Mouse (Mus musculus): ENCODE measurements around the gene Hdlbp.

The Hdlbp gene

GRCm38 (mm10) chr1:93445822-93446162 is 32.8 kb downstream of the Hdlbp start:
- no peak for DNase-seq (ENCODE audit: low read depth, low spot score)

GRCm38 (mm10) chr1:93445111-93445821 is 33.3 kb downstream of the Hdlbp start:
- peak; percentile 15 for DNase-seq (ENCODE audit: low read depth, low spot score)

GRCm38 (mm10) chr1:93444405-93445110 is 34.1 kb downstream of the Hdlbp start:
- peak; percentile 18 for DNase-seq (ENCODE audit: low read depth, low spot score)

- no peak for DNase-seq (ENCODE audit: low read depth, low spot score)
Measured at GRCm38 (mm10) chr1:93439321-93439720, 39.3 kb downstream of the Hdlbp start.

GRCm38 (mm10) chr1:93432087-93432486 is 46.5 kb downstream of the Hdlbp start:
- no peak for DNase-seq (ENCODE audit: low read depth, low spot score)

- DNase-seq (ENCODE audit: low read depth, low spot score), result no peak
Measured at GRCm38 (mm10) chr1:93403403-93403802, 75.2 kb downstream of the Hdlbp start.

GRCm38 (mm10) chr1:93401191-93402052 is 77.2 kb downstream of the Hdlbp start:
- DNase-seq (ENCODE audit: low read depth, low spot score), result no peak

GRCm38 (mm10) chr1:93388906-93389305 is 89.7 kb downstream of the Hdlbp start:
- no peak for DNase-seq (ENCODE audit: low read depth, low spot score)

GRCm38 (mm10) chr1:93387198-93387597 is 91.4 kb downstream of the Hdlbp start:
- DNase-seq (ENCODE audit: low read depth, low spot score), result no peak

- DNase-seq (ENCODE audit: low read depth, low spot score), result no peak
Measured at GRCm38 (mm10) chr1:93379117-93379516, 99.5 kb downstream of the Hdlbp start.

GRCm38 (mm10) chr1:93377307-93377706 is 101.3 kb downstream of the Hdlbp start:
- no peak for DNase-seq (ENCODE audit: low read depth, low spot score)

- no peak for DNase-seq (ENCODE audit: low read depth, low spot score)
Measured at GRCm38 (mm10) chr1:93373665-93374064, 105.0 kb downstream of the Hdlbp start, which contains the start of gene Ano7. Ano7 (plus strand) TSS chr1:93373930.

GRCm38 (mm10) chr1:93365641-93366040 is 113.0 kb downstream of the Hdlbp start:
- DNase-seq (ENCODE audit: low read depth, low spot score), result no peak

GRCm38 (mm10) chr1:93362661-93363060 is 116.0 kb downstream of the Hdlbp start:
- DNase-seq (ENCODE audit: low read depth, low spot score), result no peak

All from retina, adult 2 months (tissue).